ENCODE assay signal across 24 mouse cellular contexts in the genomic region with DNA sequence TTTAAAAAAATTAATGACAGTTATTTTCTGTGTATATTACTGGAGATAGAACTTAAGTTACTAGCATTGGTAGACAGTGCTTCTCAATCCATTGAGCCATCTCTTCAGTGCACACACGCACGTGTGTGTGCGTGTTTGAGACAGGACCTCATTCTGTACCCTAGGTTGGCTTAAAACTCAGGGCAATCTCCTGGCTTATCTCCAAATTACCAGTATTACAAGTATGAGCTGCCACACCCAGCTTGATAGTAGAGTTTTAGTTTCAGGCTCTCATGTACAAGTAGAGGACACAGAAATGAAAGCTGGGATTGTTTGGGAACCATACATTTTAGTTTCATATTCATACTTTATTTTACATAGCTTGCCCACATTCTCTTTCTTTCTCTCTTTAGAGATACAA. TPM values are rescaled to one million over a fixed set of nuclear protein-coding genes. Genes with fewer than 3 reads are reported as not detected.
DNase-seq lines count a peak whose midpoint lies in the region; ATAC-seq and TF ChIP-seq lines count a peak whose summit lies in the region.
"Had no signal": no experiment of that assay in that cellular context is flagged by ENCODE, and none has a peak within 500 bp of the region (broad histone marks: within the 10 kb centered on the region; RNA-seq: fewer than 3 reads in every experiment).

No protein-coding gene starts in this region.

- no peak overlapping the region for H3K4me3 ChIP-seq in liver, embryonic 11.5 days (ENCODE audit: low read depth, low read length)
- H3K4me3 ChIP-seq in liver, embryonic 15.5 days (replicated peaks) = no peak overlapping the region
- no peak overlapping the region for H3K4me3 ChIP-seq in forebrain, embryonic 14.5 days (ENCODE audit: low read depth, low read length)
- no peak overlapping the region for H3K4me3 ChIP-seq in intestine, postnatal 0 days (ENCODE audit: low read depth, low read length)
- H3K4me3 ChIP-seq: embryonic facial prominence, embryonic 10.5 days; erythroblast, embryonic 14.5 days; heart, embryonic 13.5 days; hindbrain, embryonic 12.5 days had no signal

- H3K9ac ChIP-seq in liver, embryonic 11.5 days (ENCODE audit: low read depth, low read length) = no peak overlapping the region
- no peak overlapping the region for H3K9ac ChIP-seq in liver, embryonic 15.5 days
- no peak overlapping the region for H3K9ac ChIP-seq in forebrain, embryonic 14.5 days (ENCODE audit: low read length)
- no peak overlapping the region for H3K9ac ChIP-seq in intestine, postnatal 0 days (ENCODE audit: low read depth, low read length)
- H3K9ac ChIP-seq: heart, embryonic 13.5 days; hindbrain, embryonic 12.5 days had no signal

- no peaks in the 10 kb centered on the region for H3K9me3 ChIP-seq in liver, embryonic 11.5 days (ENCODE audit: control insufficient read depth, low read length)
- H3K9me3 ChIP-seq in liver, embryonic 15.5 days (replicated peaks) = no peaks in the 10 kb centered on the region
- no peaks in the 10 kb centered on the region for H3K9me3 ChIP-seq in forebrain, embryonic 14.5 days (replicated peaks; ENCODE audit: control insufficient read depth, low read length)
- no peaks in the 10 kb centered on the region for H3K9me3 ChIP-seq in intestine, postnatal 0 days (ENCODE audit: control insufficient read depth)
- H3K9me3 ChIP-seq: embryonic facial prominence, embryonic 10.5 days; G1E; heart, embryonic 13.5 days; hindbrain, embryonic 12.5 days had no signal

- no peak for TF ChIP-seq CTCF in intestine, postnatal 0 days (IDR thresholded peaks at IDR 0.05; ENCODE audit: low read depth)

- H3K4me1 ChIP-seq in liver, embryonic 11.5 days (replicated peaks; ENCODE audit: control insufficient read depth, insufficient read depth, low read length) = peaks cover 17% of the 10 kb centered on the region
- peaks cover 52% of the 10 kb centered on the region for H3K4me1 ChIP-seq in liver, embryonic 15.5 days (replicated peaks)
- no peaks in the 10 kb centered on the region for H3K4me1 ChIP-seq in forebrain, embryonic 14.5 days (ENCODE audit: control insufficient read depth, insufficient read depth, low read length)
- no peaks in the 10 kb centered on the region for H3K4me1 ChIP-seq in intestine, postnatal 0 days (replicated peaks; ENCODE audit: control insufficient read depth, insufficient read depth, low read length)
- H3K4me1 ChIP-seq: embryonic facial prominence, embryonic 10.5 days; hindbrain, embryonic 12.5 days had no signal

- peaks cover 13% of the 10 kb centered on the region; the same call in 1 of the 2 replicates for H3K36me3 ChIP-seq in liver, embryonic 11.5 days (ENCODE audit: control insufficient read depth, insufficient read depth, low read length)
- H3K36me3 ChIP-seq in liver, embryonic 15.5 days (replicated peaks) = peaks cover 38% of the 10 kb centered on the region
- H3K36me3 ChIP-seq in forebrain, embryonic 14.5 days (ENCODE audit: control insufficient read depth, insufficient read depth, low read length) = peaks cover 36% of the 10 kb centered on the region
- H3K36me3 ChIP-seq in intestine, postnatal 0 days (ENCODE audit: control insufficient read depth, insufficient read depth) = peaks cover 46% of the 10 kb centered on the region

- H3K27ac ChIP-seq in liver, embryonic 11.5 days (ENCODE audit: low read depth, low read length) = peak overlapping the region; percentile 47
- peak overlapping the region; percentile 83 for H3K27ac ChIP-seq in liver, embryonic 15.5 days (replicated peaks)
- no peak overlapping the region for H3K27ac ChIP-seq in forebrain, embryonic 14.5 days (ENCODE audit: low read depth, low read length)
- no peak overlapping the region for H3K27ac ChIP-seq in intestine, postnatal 0 days (ENCODE audit: low read depth, low read length)
- H3K27ac ChIP-seq: embryonic facial prominence, embryonic 10.5 days; heart, embryonic 13.5 days; hindbrain, embryonic 12.5 days; hindbrain, postnatal 0 days had no signal

- H3K27me3 ChIP-seq in liver, embryonic 11.5 days (replicated peaks; ENCODE audit: control insufficient read depth, insufficient read depth, low read length) = no peaks in the 10 kb centered on the region
- H3K27me3 ChIP-seq in liver, embryonic 15.5 days = no peaks in the 10 kb centered on the region
- no peaks in the 10 kb centered on the region for H3K27me3 ChIP-seq in forebrain, embryonic 14.5 days (replicated peaks; ENCODE audit: control insufficient read depth, insufficient read depth, low read length)
- H3K27me3 ChIP-seq in intestine, postnatal 0 days (replicated peaks; ENCODE audit: control insufficient read depth, insufficient read depth, low read length) = no peaks in the 10 kb centered on the region
- H3K27me3 ChIP-seq: heart, embryonic 13.5 days; hindbrain, embryonic 12.5 days had no signal

- ATAC-seq in liver, embryonic 11.5 days (replicated peaks; ENCODE audit: low FRiP score) = peak; percentile 69
- ATAC-seq in liver, embryonic 15.5 days (ENCODE audit: insufficient read depth) = peak; percentile 62
- ATAC-seq in megakaryocyte-erythroid progenitor cell, adult 5-6 weeks (replicated peaks; ENCODE audit: low FRiP score, low TSS enrichment, poor library complexity, severe bottlenecking) = peak; percentile 54; the same call in 1 of the 2 replicates
- ATAC-seq in forebrain, embryonic 14.5 days = no peak
- no peak for ATAC-seq in intestine, postnatal 0 days
- ATAC-seq: activated CD4-positive, CD25-positive, alpha-beta regulatory T cell, adult 4 months; CD4-positive, CD25-positive, alpha-beta regulatory T cell, adult 4 months; forebrain, embryonic 16.5 days; hindbrain, postnatal 0 days had no signal

- DNase-seq in heart, adult 11 months = peak; percentile 45
- DNase-seq in heart, postnatal 14 days = no peak
- no peak for DNase-seq in liver, embryonic 11.5 days (ENCODE audit: low spot score)
- no peak for DNase-seq in forebrain, embryonic 14.5 days (ENCODE audit: low spot score)
- no peak for DNase-seq in gastrocnemius, postnatal 25 days
- DNase-seq: adrenal gland, adult 2 months; adrenal gland, postnatal 25 days; B cell, adult 2 months; cerebellum, adult 2 months; cerebellum, postnatal 10 days; gastrocnemius, postnatal 10 days; heart, postnatal 4 days had no signal

- intact Hi-C loops in heart, postnatal 14 days (cut with DNase I) = no loop called here

- H3K4me2 ChIP-seq in liver, embryonic 11.5 days = peak overlapping the region; percentile 14; the same call in 1 of the 2 replicates
- peak overlapping the region; percentile 34 for H3K4me2 ChIP-seq in liver, embryonic 15.5 days
- no peak overlapping the region for H3K4me2 ChIP-seq in forebrain, embryonic 14.5 days (ENCODE audit: low read length)
- H3K4me2 ChIP-seq in intestine, postnatal 0 days (replicated peaks; ENCODE audit: low read depth) = no peak overlapping the region
- H3K4me2 ChIP-seq: heart, embryonic 13.5 days; hindbrain, embryonic 12.5 days had no signal

- WGBS in liver, embryonic 11.5 days = 75% methylated on average over 3 of the region's 3 CpGs
- 31% methylated on average over 3 of the region's 3 CpGs for WGBS in liver, embryonic 15.5 days (ENCODE audit: insufficient replicate concordance)
- 97% methylated on average over 3 of the region's 3 CpGs for WGBS in forebrain, embryonic 14.5 days
- WGBS in intestine, postnatal 0 days = 70% methylated on average over 3 of the region's 3 CpGs

RNA-seq across cellular contexts. Expression of a gene that starts 22.7 kb away (rescaled TPM):
- total RNA-seq in heart, postnatal 14 days (2021) = 10 to 100 TPM; 18.3 to 18.4 TPM
- polyA plus RNA-seq in liver, embryonic 11.5 days (2014; fragmentation: Nextera tagmentation; extraction: Ambion mirVana) = 16.8 and 18.1 TPM in 2 replicates
- polyA plus RNA-seq in liver, embryonic 15.5 days (2015; fragmentation: Nextera tagmentation; extraction: Ambion mirVana) = 7.0 and 7.3 TPM in 2 replicates
- total RNA-seq in megakaryocyte-erythroid progenitor cell, adult 5-6 weeks (2014; fragmentation: Nextera tagmentation) = 23.5 and 30.5 TPM in 2 replicates
- 6.2 and 6.5 TPM in 2 replicates for total RNA-seq in megakaryocyte-erythroid progenitor cell, adult 5-6 weeks (2017)
- polyA plus RNA-seq in forebrain, embryonic 14.5 days (2014; fragmentation: Nextera tagmentation; extraction: Ambion mirVana) = 7.5 and 11.6 TPM in 2 replicates
- 10 to 100 TPM; 33.2 to 33.3 TPM for total RNA-seq in gastrocnemius, postnatal 25 days (2021)
- polyA plus RNA-seq in intestine, postnatal 0 days (2015; fragmentation: Nextera tagmentation; extraction: Ambion mirVana) = 47.1 and 49.1 TPM in 2 replicates

RNA-seq across cellular contexts. Expression of a gene that starts 22.8 kb away (rescaled TPM):
- 100 to 1,000 TPM in 1 of 2 experiments, 10 to 100 TPM in 1; 95.8 to 109 TPM for total RNA-seq in heart, postnatal 14 days (2021)
- 110 and 122 TPM in 2 replicates for polyA plus RNA-seq in liver, embryonic 11.5 days (2014; fragmentation: Nextera tagmentation; extraction: Ambion mirVana)
- polyA plus RNA-seq in liver, embryonic 15.5 days (2015; fragmentation: Nextera tagmentation; extraction: Ambion mirVana) = 73.7 and 77.0 TPM in 2 replicates
- 63.9 and 74.0 TPM in 2 replicates for total RNA-seq in megakaryocyte-erythroid progenitor cell, adult 5-6 weeks (2014; fragmentation: Nextera tagmentation)
- total RNA-seq in megakaryocyte-erythroid progenitor cell, adult 5-6 weeks (2017) = 62.2 and 85.3 TPM in 2 replicates
- 179 and 184 TPM in 2 replicates for polyA plus RNA-seq in forebrain, embryonic 14.5 days (2014; fragmentation: Nextera tagmentation; extraction: Ambion mirVana)
- 100 to 1,000 TPM; 372 to 421 TPM for total RNA-seq in gastrocnemius, postnatal 25 days (2021)
- 442 and 470 TPM in 2 replicates for polyA plus RNA-seq in intestine, postnatal 0 days (2015; fragmentation: Nextera tagmentation; extraction: Ambion mirVana)

RNA-seq across cellular contexts. Expression of a gene that starts 52.0 kb away (rescaled TPM):
- total RNA-seq in heart, postnatal 14 days (2021) = 10 to 100 TPM; 35.8 to 37.3 TPM
- 60.4 and 66.0 TPM in 2 replicates for polyA plus RNA-seq in liver, embryonic 11.5 days (2014; fragmentation: Nextera tagmentation; extraction: Ambion mirVana)
- 29.4 and 35.2 TPM in 2 replicates for polyA plus RNA-seq in liver, embryonic 15.5 days (2015; fragmentation: Nextera tagmentation; extraction: Ambion mirVana)
- total RNA-seq in megakaryocyte-erythroid progenitor cell, adult 5-6 weeks (2014; fragmentation: Nextera tagmentation) = 26.9 and 27.6 TPM in 2 replicates
- 11.5 and 13.8 TPM in 2 replicates for total RNA-seq in megakaryocyte-erythroid progenitor cell, adult 5-6 weeks (2017)
- 97.8 and 108 TPM in 2 replicates for polyA plus RNA-seq in forebrain, embryonic 14.5 days (2014; fragmentation: Nextera tagmentation; extraction: Ambion mirVana)
- total RNA-seq in gastrocnemius, postnatal 25 days (2021) = 10 to 100 TPM; 30.6 to 31.5 TPM
- polyA plus RNA-seq in intestine, postnatal 0 days (2015; fragmentation: Nextera tagmentation; extraction: Ambion mirVana) = 110 and 113 TPM in 2 replicates

Comparison
In these comparisons a context has a peak if more than half of its experiments do, and no peak if none do; other contexts are left out.
1. ATAC-seq: peak in liver, embryonic 11.5 days (single experiment), liver, embryonic 15.5 days (single experiment) and megakaryocyte-erythroid progenitor cell, adult 5-6 weeks (single experiment); none in forebrain, embryonic 14.5 days (single experiment) and intestine, postnatal 0 days (single experiment).
2. H3K27ac ChIP-seq: peak in liver, embryonic 11.5 days (single experiment) and liver, embryonic 15.5 days (single experiment); none in forebrain, embryonic 14.5 days (single experiment) and intestine, postnatal 0 days (single experiment).
3. H3K4me2 ChIP-seq: peak in liver, embryonic 11.5 days (single experiment) and liver, embryonic 15.5 days (single experiment); none in forebrain, embryonic 14.5 days (single experiment) and intestine, postnatal 0 days (single experiment).